Comparison of ENCODE assay signal across 9 mouse cellular contexts in genomic region chr2:30587161-30587560, GRCm38 (mm10). TPM values are rescaled to one million over a fixed set of nuclear protein-coding genes. Genes with fewer than 3 reads are reported as not detected.
DNase-seq lines count a peak whose midpoint lies in the region; ATAC-seq lines count a peak whose summit lies in the region.
"Had no signal": no experiment of that assay in that cellular context is flagged by ENCODE, and none has a peak within 500 bp of the region (broad histone marks: within the 10 kb centered on the region; RNA-seq: fewer than 3 reads in every experiment).

No protein-coding gene starts in this region.

- no peak overlapping the region for H3K4me3 ChIP-seq in kidney, embryonic 14.5 days (ENCODE audit: low read length)

- H3K4me2 ChIP-seq in kidney, embryonic 14.5 days (replicated peaks; ENCODE audit: low read depth, low read length) = no peak overlapping the region

- no peaks in the 10 kb centered on the region for H3K9me3 ChIP-seq in kidney, embryonic 14.5 days (ENCODE audit: control insufficient read depth, low read length)

- H3K27ac ChIP-seq in kidney, embryonic 14.5 days (ENCODE audit: low read depth, low read length) = peak overlapping the region; percentile 3; the same call in 1 of the 2 replicates

- WGBS in kidney, embryonic 14.5 days = 27% methylated on average over 8 of the region's 8 CpGs

- H3K36me3 ChIP-seq in kidney, embryonic 14.5 days (ENCODE audit: control insufficient read depth, insufficient read depth, low read length) = no peaks in the 10 kb centered on the region

- ATAC-seq in common myeloid progenitor, adult 5-6 weeks (replicated peaks; ENCODE audit: low read depth, poor library complexity, severe bottlenecking) = peak; percentile 92
- ATAC-seq in kidney, embryonic 14.5 days (ENCODE audit: low FRiP score, low TSS enrichment) = peak; percentile 47; the same call in 1 of the 2 replicates
- ATAC-seq in megakaryocyte-erythroid progenitor cell, adult 5-6 weeks (replicated peaks; ENCODE audit: low FRiP score, low TSS enrichment, poor library complexity, severe bottlenecking) = peak; percentile 62

- peaks cover 14% of the 10 kb centered on the region; the same call in 1 of the 2 replicates for H3K4me1 ChIP-seq in kidney, embryonic 14.5 days (ENCODE audit: control insufficient read depth, insufficient read depth, low read length)

- DNase-seq in cerebellum, postnatal 25 days = peak; percentile 31 to 52
- no peak for DNase-seq in cerebellum, postnatal 4 days (ENCODE audit: low spot score in 2 of 2)
- DNase-seq in B cell, adult 2 months = peak; percentile 49 to 56
- no peak for DNase-seq in left cerebral cortex, postnatal 36 days (ENCODE audit: low spot score in 2 of 2)
- no peak for DNase-seq in adrenal gland, postnatal 36 days

- no peaks in the 10 kb centered on the region for H3K27me3 ChIP-seq in kidney, embryonic 14.5 days (ENCODE audit: control insufficient read depth, insufficient read depth, low read length)

- intact Hi-C loops in left cerebral cortex, postnatal 36 days (cut with DNase I) = no loop called here

- no peak overlapping the region for H3K9ac ChIP-seq in kidney, embryonic 14.5 days (ENCODE audit: low read depth, low read length)

RNA-seq across cellular contexts. Expression of gene Cstad, which starts 7.7 kb away (rescaled TPM):
- total RNA-seq in common myeloid progenitor, adult 5-6 weeks (2017) = not detected in 2 replicates
- 0.91 and 1.7 TPM in 2 replicates for polyA plus RNA-seq in kidney, embryonic 14.5 days (2014; fragmentation: Nextera tagmentation; extraction: Ambion mirVana)
- total RNA-seq in megakaryocyte-erythroid progenitor cell, adult 5-6 weeks (2014; fragmentation: Nextera tagmentation) = 2.7 TPM in 1 of 2 replicates, not detected in the other
- total RNA-seq in megakaryocyte-erythroid progenitor cell, adult 5-6 weeks (2017) = 1.0 TPM in 1 of 2 replicates, not detected in the other
- 1 to 10 TPM; 3.9 to 8.0 TPM for total RNA-seq in left cerebral cortex, postnatal 36 days (2021)
- total RNA-seq in adrenal gland, postnatal 36 days (2021) = 1 to 10 TPM in 1 of 2 experiments, under 1 TPM in 1; 0.40 to 2.1 TPM
- polyA plus RNA-seq: liver, adult 2 months had no signal

Comparison
In these comparisons a context has a peak if more than half of its experiments do, and no peak if none do; other contexts are left out.
1. DNase-seq: peak in cerebellum, postnatal 25 days (2 of 2) and B cell, adult 2 months (2 of 2); none in cerebellum, postnatal 4 days (0 of 2), left cerebral cortex, postnatal 36 days (0 of 2) and adrenal gland, postnatal 36 days (0 of 2).
2. Peak in every context shown above with its lines, with median percentiles within 50 percentile points of each other: ATAC-seq.